Mouse (Mus musculus) bone marrow, adult 2 months (tissue): ENCODE data around the gene Cacng2. TPM values are rescaled to one million over a fixed set of nuclear protein-coding genes. Genes with fewer than 3 reads are reported as not detected.

Experiments
- H3K27ac ChIP-seq: fragments of 200-500 bp; 2 replicates; pipeline ENCODE4 v1.5.1; 2012; ENCODE audit warnings: low read depth, mild to moderate bottlenecking, control low read depth, inconsistent platforms, low read length; ENCODE audit not compliant: control insufficient read depth, poor library complexity, insufficient read depth
- H3K4me1 ChIP-seq: fragments of 200-500 bp; 2 replicates; pipeline ENCODE4 v1.6.1; 2011; ENCODE audit warnings: low read length; ENCODE audit not compliant: control insufficient read depth, insufficient read depth
- H3K4me3 ChIP-seq: fragments of 200-500 bp; replicated peaks from 2 replicates; pipeline ENCODE3; 2011; ENCODE audit warnings: mild to moderate bottlenecking, low read depth, low read length, control low read depth; ENCODE audit not compliant: control insufficient read depth
- CTCF ChIP-seq: fragments of 200-500 bp; IDR thresholded peaks from 2 replicates; pipeline ENCODE4 v1.5.1; 2011; ENCODE audit warnings: low read length, control low read depth; ENCODE audit not compliant: control insufficient read depth, insufficient read depth
- POLR2A ChIP-seq: fragments of 200-500 bp; IDR thresholded peaks from 2 replicates; pipeline ENCODE4 v1.6.1; 2011; ENCODE audit warnings: low read depth, mild to moderate bottlenecking, control low read depth, low read length, borderline replicate concordance; ENCODE audit not compliant: control insufficient read depth
- WGBS: fragments of 180-500 bp; shearing (Covaris S2); methylation state at CpG from one replicate; pipeline ENCODE4 v1.1.7; 2018; 5-methylcytosine and 5-hydroxymethylcytosine counted together
- polyA plus RNA-seq: library from polyadenylated mRNA; stranded (reverse); fragments of >200 nt; gene quantifications from 2 replicates; pipeline ENCODE4 v1.2.4, GENCODE M21; 2011; ENCODE audit warnings: low replicate concordance; ENCODE audit not compliant: missing spikeins, insufficient read depth, insufficient read length

The Cacng2 gene
- polyA plus RNA-seq: 0.27 TPM in 1 of 2 replicates, not detected in the other

DNA sequence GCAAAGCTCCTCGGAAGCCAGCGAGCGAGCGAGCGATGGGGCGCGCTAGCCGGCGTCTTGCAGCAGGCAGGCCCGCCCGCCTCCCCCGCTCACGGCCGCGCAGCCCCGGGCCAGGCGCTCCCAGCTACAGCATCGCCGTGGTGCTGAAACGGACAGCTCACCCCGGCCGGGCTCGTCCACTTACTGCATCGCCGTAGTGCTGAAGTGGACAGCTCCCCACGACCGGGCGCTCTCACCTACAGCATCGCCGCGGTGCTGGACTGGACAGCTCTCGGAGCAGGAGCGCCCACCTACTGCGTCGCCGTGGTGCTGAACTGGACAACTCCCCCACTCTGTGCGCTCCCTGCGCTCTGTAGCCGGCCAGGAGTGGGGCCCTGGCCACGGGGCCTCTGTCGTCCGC is at the start of gene Cacng2:
Cacng2 (minus strand) TSS at position 325 of the 400 bp plus-strand sequence.
- TF ChIP-seq POLR2A (no peak), CTCF (no peak)
- no peak within 1 kb of the TSS for H3K4me3 ChIP-seq
- no peak within 1 kb of the TSS for H3K27ac ChIP-seq
- no peaks in the 10 kb centered on the region for H3K4me1 ChIP-seq
- 2% methylated on average over 42 of the region's 42 CpGs for WGBS

DNA sequence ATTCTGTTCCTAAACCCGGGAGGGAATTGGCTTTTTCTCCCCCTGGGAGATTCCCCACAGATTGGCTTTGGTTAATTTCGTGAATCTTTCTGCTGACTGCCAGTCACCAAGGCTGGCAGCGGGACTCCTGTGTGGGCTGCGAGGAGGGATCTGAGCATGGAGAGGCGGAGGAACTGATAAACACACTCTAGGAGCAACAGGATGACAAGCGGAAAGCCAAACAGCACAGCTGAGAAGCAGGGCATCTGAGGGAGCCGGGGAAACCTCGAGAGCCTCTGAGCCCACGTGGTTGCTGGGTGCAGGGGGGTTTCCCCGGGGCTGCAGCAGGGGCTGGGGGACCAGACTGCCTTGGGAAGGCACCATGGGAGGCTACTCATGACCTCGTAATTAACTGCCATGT is 49.7 kb upstream of the Cacng2 start:
- TF ChIP-seq POLR2A: no peak
- H3K4me1 ChIP-seq: peaks cover 3% of the 10 kb centered on the region; the same call in 1 of the 2 replicates
- no peak overlapping the region for H3K27ac ChIP-seq
- 84% methylated on average over 11 of the region's 11 CpGs for WGBS
- H3K4me3 ChIP-seq: no peak overlapping the region

DNA sequence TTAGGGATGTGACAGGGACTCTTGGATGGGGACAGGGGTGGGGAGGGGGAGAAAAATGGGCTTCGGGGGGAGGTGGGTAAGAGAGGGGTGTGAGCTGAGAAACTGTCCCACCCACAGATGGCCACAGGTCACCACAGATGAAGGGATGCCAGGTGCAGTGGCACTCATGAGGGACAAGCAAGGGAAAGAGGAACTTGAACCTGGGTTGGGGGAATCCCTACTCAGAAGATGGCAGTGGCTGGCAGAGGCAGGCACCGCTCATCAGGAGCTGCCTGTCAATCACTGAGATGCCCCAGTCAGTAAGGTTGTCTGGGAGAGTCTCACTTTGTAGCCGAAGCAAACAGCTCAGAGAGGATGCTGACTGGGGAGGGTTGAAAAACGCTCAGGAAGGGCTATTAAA is 45.5 kb upstream of the Cacng2 start:
- H3K4me1 ChIP-seq: no peaks in the 10 kb centered on the region
- H3K4me3 ChIP-seq: no peak overlapping the region
- 62% methylated on average over 4 of the region's 4 CpGs for WGBS
- H3K27ac ChIP-seq: no peak overlapping the region
- TF ChIP-seq POLR2A (no peak), CTCF (no peak)

DNA sequence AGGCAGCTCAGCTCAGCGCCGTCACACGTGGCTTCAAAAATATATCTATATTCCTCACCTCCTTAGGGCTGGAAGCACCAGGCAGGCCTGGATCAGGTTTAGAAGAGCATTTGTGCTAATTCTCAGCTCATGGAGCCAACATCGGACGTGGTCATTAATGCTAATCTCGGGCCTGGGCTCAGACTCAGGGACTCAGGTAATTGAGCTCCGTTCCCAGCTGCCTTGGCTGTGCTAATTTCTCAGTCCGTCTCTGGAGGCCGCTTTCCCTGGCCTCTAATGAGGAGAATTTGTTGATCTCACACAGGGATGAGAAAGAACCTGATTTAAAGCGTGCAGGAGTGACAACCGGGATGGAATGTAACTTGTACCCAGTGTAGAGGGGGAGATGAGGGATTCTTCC is 44.6 kb upstream of the Cacng2 start:
- no peaks in the 10 kb centered on the region for H3K4me1 ChIP-seq
- no peak overlapping the region for H3K27ac ChIP-seq
- WGBS: 90% methylated on average over 11 of the region's 11 CpGs
- TF ChIP-seq POLR2A (no peak), CTCF (no peak)
- no peak overlapping the region for H3K4me3 ChIP-seq

DNA sequence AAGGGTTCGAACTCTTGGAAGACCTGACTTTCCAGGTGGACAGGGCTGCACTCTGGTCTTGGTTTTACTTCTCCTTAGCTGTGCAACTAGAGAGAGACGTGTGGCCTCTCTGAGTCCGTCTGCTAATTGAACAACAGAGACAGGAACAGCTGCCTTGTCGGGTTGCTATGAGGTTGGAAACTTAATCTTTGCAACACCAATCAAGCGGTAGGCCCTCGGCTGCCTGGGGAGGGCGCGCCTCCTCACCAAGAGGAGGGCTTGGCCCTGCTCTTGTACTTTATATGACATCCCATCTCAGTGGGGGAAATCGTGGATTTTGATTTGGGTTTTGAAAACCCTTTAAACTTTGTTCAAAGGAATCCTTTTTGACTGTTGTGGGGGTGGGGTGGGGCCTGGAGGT is 42.1 kb upstream of the Cacng2 start:
- no peak for TF ChIP-seq POLR2A
- no peak for TF ChIP-seq CTCF
- 63% methylated on average over 9 of the region's 9 CpGs for WGBS
- 0 out of 2 replicates have a peak overlapping the region, but pooled peaks have one; percentile 17 for H3K27ac ChIP-seq
- H3K4me1 ChIP-seq: no peaks in the 10 kb centered on the region
- H3K4me3 ChIP-seq: no peak overlapping the region

DNA sequence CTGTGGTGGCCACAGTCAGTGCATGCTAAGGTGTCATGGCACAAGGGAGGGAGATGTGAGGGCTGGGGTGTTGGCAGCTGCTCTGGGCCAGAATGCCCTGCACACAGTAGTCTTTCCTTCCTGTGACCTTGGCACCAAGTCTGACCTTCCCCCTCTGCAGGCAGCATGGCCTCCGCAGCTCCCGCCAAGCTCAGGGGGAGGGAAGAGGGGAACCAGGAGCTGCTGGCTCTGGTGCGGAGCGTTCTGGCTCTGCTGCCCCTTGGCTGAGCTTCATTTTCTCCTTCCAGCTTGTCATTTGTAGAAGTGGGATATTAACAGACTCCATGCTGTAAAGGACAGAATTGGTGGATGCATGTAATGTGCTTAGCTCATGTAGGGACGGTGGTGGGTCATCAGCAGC is 38.5 kb upstream of the Cacng2 start:
- H3K4me3 ChIP-seq: no peak overlapping the region
- H3K4me1 ChIP-seq: no peaks in the 10 kb centered on the region
- TF ChIP-seq POLR2A: no peak
- no peak for TF ChIP-seq CTCF
- no peak overlapping the region for H3K27ac ChIP-seq
- 77% methylated on average over 5 of the region's 5 CpGs for WGBS

DNA sequence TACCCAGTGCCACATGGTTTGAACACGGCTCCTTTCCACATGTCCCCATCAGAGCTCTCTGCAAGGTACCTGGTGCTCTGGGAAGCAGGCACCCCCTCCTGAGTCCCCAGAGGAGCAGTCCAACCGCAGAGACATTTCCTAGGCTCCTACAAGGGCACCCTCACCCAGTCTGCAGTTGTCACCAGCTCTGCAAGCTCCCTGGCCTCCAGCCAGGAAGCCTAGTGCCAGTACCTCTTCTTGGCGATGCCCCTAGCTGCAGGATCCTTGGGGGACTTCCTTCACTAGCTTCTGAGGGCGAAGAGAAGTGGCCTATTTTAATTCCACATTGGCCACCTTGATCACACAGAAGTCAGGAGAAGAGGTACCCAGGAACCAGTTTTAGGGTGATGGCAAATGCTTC is 38.0 kb upstream of the Cacng2 start:
- no peaks in the 10 kb centered on the region for H3K4me1 ChIP-seq
- no peak overlapping the region for H3K4me3 ChIP-seq
- no peak for TF ChIP-seq POLR2A
- no peak for TF ChIP-seq CTCF
- 46% methylated on average over 4 of the region's 4 CpGs for WGBS
- no peak overlapping the region for H3K27ac ChIP-seq

DNA sequence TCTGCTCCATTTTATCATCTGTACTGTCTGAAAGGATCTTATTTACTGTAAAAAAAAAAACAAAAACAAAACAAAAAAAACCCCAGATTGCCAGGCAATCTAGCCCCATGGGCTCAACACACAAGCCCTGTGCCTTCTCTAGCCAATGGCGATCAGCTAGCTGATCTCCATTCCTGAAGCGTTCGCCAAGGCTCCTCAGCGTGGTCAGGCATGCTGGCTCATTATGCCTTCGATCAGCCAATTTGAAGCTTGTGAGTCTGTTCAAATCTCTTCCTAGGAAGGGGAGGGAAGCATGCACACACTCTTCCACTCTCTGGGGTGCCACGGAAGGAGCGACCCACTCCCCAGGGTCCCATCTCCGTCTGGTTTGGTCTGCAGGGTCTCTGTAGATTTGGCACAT is 37.5 kb upstream of the Cacng2 start:
- TF ChIP-seq POLR2A (no peak), CTCF (no peak)
- Histone ChIP-seq H3K27ac (no peak overlapping the region), H3K4me1 (no peaks in the 10 kb centered on the region), H3K4me3 (no peak overlapping the region)
- WGBS: 76% methylated on average over 8 of the region's 8 CpGs

DNA sequence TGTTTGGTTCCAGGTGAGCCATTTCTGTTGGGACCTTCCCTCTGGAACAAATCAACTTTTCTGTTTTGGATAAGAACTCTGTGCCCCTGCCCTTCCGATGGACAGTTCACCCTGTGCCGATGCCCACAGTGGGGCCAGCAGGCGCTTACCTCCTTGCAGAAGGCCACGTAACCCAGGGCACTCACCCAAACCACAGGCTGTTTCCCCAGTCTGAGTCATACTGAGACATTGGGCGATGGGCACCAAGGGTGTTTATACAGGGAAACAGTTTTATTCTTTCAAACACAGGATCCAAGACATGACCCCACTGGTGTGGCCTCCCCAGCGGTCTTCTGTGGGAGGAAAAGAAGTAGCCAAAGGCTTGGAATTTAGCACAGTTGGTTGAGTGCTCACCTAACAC is 35.6 kb upstream of the Cacng2 start:
- TF ChIP-seq POLR2A (no peak), CTCF (no peak)
- Histone ChIP-seq H3K27ac (no peak overlapping the region), H3K4me3 (no peak overlapping the region), H3K4me1 (no peaks in the 10 kb centered on the region)
- WGBS: 42% methylated on average over 6 of the region's 6 CpGs
